Mouse (Mus musculus): ENCODE measurements around the gene Neurl3. TPM values are rescaled to one million over a fixed set of nuclear protein-coding genes. Genes with fewer than 3 reads are reported as not detected.
A peak's percentile ranks its signal among the peaks of the same experiment; 100 is the strongest.

Gene Neurl3
- total and polyA plus RNA-seq, 3 experiments, result 0.08 to 0.09 (median 0.08) TPM

DNA sequence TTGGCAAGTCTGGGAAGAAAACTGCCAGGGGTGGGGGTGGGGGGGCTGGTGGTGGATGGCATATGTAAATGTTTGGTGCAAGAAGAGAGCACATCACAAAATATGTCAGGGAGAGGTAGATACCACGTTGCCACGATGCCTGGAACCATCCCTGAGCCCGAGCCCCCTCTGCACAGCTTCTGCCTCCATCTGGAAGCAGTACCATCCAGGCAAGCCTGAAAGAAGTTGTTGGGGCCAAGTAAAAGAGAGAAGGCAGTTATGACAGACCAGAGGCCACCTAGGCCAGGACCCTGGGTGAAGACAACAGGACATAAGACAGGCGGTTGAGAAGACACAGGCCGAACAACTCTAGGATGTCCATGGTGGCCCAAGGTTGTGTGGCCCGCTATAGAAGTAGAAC lies 26.0 kb upstream of the Neurl3 start:
- no peaks in the 10 kb centered on the region for H3K36me3 ChIP-seq (replicated peaks in 1 of 2; ENCODE audit: control insufficient read depth in 1 of 2, insufficient read depth in 1 of 2, low read length in 1 of 2)
- dilution Hi-C loops (cut with MboI; ENCODE audit: extremely low pct_ligation_motif_present, extremely low pct_unique_long_range_greater_than_20kb, low sequenced_read_pairs) (no loop called here), in situ Hi-C loops (cut with MboI; ENCODE audit: low pct_ligation_motif_present, low pct_unique_long_range_greater_than_20kb, low sequenced_read_pairs) (no loop called here)

DNA sequence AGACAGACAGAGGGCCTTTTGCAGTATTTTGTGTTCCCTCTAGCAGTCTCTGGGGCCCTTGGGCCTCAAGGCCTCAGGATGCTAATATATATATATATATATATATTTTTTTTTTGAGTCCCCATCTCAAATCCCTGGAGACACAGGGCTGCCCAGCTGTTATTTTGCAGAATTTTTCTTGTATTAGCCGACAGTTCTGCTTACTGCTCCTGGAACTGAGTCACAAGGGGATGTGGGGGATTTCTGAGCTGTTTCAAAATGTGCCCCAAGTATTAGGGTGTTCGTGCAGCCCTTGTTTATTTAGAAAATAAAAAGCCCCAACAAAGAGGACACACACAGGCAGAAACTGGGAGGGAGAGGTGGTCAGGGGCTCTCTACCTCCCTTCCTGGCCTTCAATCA lies 25.2 kb upstream of the Neurl3 start:
- H3K9me3 ChIP-seq (replicated peaks; ENCODE audit: low read length), result no peaks in the 10 kb centered on the region
- no peak overlapping the region for H3K4me3 ChIP-seq (replicated peaks in 1 of 3; ENCODE audit: low read depth in 2 of 3, low read length in 2 of 3, poor library complexity in 1 of 3)
- peaks cover 50 to 90% of the 10 kb centered on the region in 2 experiments for H3K4me1 ChIP-seq (ENCODE audit: control insufficient read depth in 1 of 2, insufficient read depth in 2 of 2)
- no peak overlapping the region for H3K9ac ChIP-seq (ENCODE audit: insufficient read depth, low read depth)
- H3K4me2 ChIP-seq (ENCODE audit: insufficient read depth, low read depth, poor library complexity, severe bottlenecking), result peak overlapping the region; percentile 76
- in situ Hi-C loops (cut with MboI; ENCODE audit: low pct_ligation_motif_present, low pct_unique_long_range_greater_than_20kb, low sequenced_read_pairs) (no loop called here), dilution Hi-C loops (cut with MboI; ENCODE audit: extremely low pct_ligation_motif_present, extremely low pct_unique_long_range_greater_than_20kb, low sequenced_read_pairs) (no loop called here)
- H3K27ac ChIP-seq (ENCODE audit: insufficient read depth, low read depth), result no peak overlapping the region
- H3K79me2 ChIP-seq (replicated peaks; ENCODE audit: control insufficient read depth, extremely low read depth, insufficient read depth, poor library complexity, severe bottlenecking), result no peaks in the 10 kb centered on the region
- no peaks in the 10 kb centered on the region for H3K36me3 ChIP-seq (replicated peaks in 1 of 2; ENCODE audit: control insufficient read depth in 1 of 2, insufficient read depth in 1 of 2, low read length in 1 of 2)
- peaks cover 55% of the 10 kb centered on the region for H3K27me3 ChIP-seq (replicated peaks)
- DNase-seq (ENCODE audit: extremely low read depth), result peak; percentile 54
- no peak for TF ChIP-seq E2F4 (IDR thresholded peaks at IDR 0.05; ENCODE audit: insufficient replicate concordance, low read depth, low read length)
- TF ChIP-seq SMC3 (IDR thresholded peaks at IDR 0.05; ENCODE audit: low read depth, low read length), result no peak
- TF ChIP-seq TCF12 (IDR thresholded peaks at IDR 0.05; ENCODE audit: low read depth, low read length), result 0 out of 2 replicates have a peak, but pooled peaks have one; percentile 42
- TF ChIP-seq ZKSCAN1 (IDR thresholded peaks at IDR 0.05; ENCODE audit: borderline replicate concordance, low read depth, low read length), result no peak
- TF ChIP-seq USF2 (conservative IDR thresholded peaks at IDR 0.05; ENCODE audit: low read depth, low read length), result no peak
- no peak for TF ChIP-seq RCOR1 (conservative IDR thresholded peaks at IDR 0.05; ENCODE audit: low read depth, low read length)
- TF ChIP-seq USF1 (IDR thresholded peaks at IDR 0.05; ENCODE audit: low read depth, low read length), result no peak
- no peak for TF ChIP-seq SIN3A (IDR thresholded peaks at IDR 0.05; ENCODE audit: low read length)
- TF ChIP-seq PAX5 (IDR thresholded peaks at IDR 0.05; ENCODE audit: low read length), result no peak
- TF ChIP-seq RAD21 (IDR thresholded peaks at IDR 0.05; ENCODE audit: low read depth, low read length), result no peak
- peak; percentile 68; the same call in 1 of the 2 replicates for TF ChIP-seq IRF4 (IDR thresholded peaks at IDR 0.05; ENCODE audit: low read depth, low read length)
- no peak for TF ChIP-seq UBTF (IDR thresholded peaks at IDR 0.05; ENCODE audit: low read depth, low read length)
- no peak for TF ChIP-seq MYC (IDR thresholded peaks at IDR 0.05; ENCODE audit: low read depth, low read length)
- TF ChIP-seq NRF1 (IDR thresholded peaks at IDR 0.05; ENCODE audit: low read depth, low read length), result no peak
- TF ChIP-seq POLR2A (IDR thresholded peaks at IDR 0.05; ENCODE audit: low read depth, low read length), result no peak
- TF ChIP-seq ETS1 (conservative IDR thresholded peaks at IDR 0.05; ENCODE audit: low read depth, low read length), result peak; percentile 82
- TF ChIP-seq JUN (IDR thresholded peaks at IDR 0.05; ENCODE audit: insufficient read depth, low read depth, low read length), result no peak
- no peak for TF ChIP-seq CHD2 (IDR thresholded peaks at IDR 0.05; ENCODE audit: low read length)
- no peak for TF ChIP-seq MAX (IDR thresholded peaks at IDR 0.05; ENCODE audit: low read length)
- no peak for TF ChIP-seq POLR2AphosphoS2 (IDR thresholded peaks at IDR 0.05; ENCODE audit: low read depth, low read length)
- TF ChIP-seq EP300 (IDR thresholded peaks at IDR 0.05; ENCODE audit: low read length), result peak; percentile 31; the same call in 1 of the 2 replicates
- TF ChIP-seq TBP (conservative IDR thresholded peaks at IDR 0.05; ENCODE audit: low read depth, low read length), result no peak
- TF ChIP-seq ELF1 (IDR thresholded peaks at IDR 0.05; ENCODE audit: low read depth, low read length), result no peak
- no peak for TF ChIP-seq CTCF (conservative IDR thresholded peaks at IDR 0.05 in 1 of 2, IDR thresholded peaks at IDR 0.05 in 1 of 2; ENCODE audit: low read depth in 2 of 2, low read length in 2 of 2)
- TF ChIP-seq JUND (conservative IDR thresholded peaks at IDR 0.05; ENCODE audit: low read depth, low read length), result no peak
- TF ChIP-seq BHLHE40 (IDR thresholded peaks at IDR 0.05; ENCODE audit: low read depth, low read length), result peak; percentile 62; the same call in 1 of the 2 replicates
- peak; percentile 58 for TF ChIP-seq MEF2A (IDR thresholded peaks at IDR 0.05; ENCODE audit: borderline replicate concordance, low read depth, low read length)
- TF ChIP-seq ZC3H11A (IDR thresholded peaks at IDR 0.05; ENCODE audit: low read depth, low read length), result no peak
- TF ChIP-seq MAFK (IDR thresholded peaks at IDR 0.05; ENCODE audit: insufficient replicate concordance, low read length), result peak; percentile 9; the same call in 1 of the 2 replicates
- 0 out of 2 replicates have a peak, but pooled peaks have one; percentile 1 for TF ChIP-seq KAT2A (IDR thresholded peaks at IDR 0.05; ENCODE audit: insufficient replicate concordance, low read length)
- TF ChIP-seq MAZ (IDR thresholded peaks at IDR 0.05; ENCODE audit: low read depth, low read length), result no peak
- peak; percentile 85 for TF ChIP-seq ZNF384 (IDR thresholded peaks at IDR 0.05; ENCODE audit: low read depth, low read length)
- TF ChIP-seq CHD1 (IDR thresholded peaks at IDR 0.05; ENCODE audit: low read depth, low read length), result no peak
- TF ChIP-seq ZMIZ1 (IDR thresholded peaks at IDR 0.05; ENCODE audit: low read depth, low read length), result no peak

More for the DNA sequence above, 26.0 kb upstream of the Neurl3 start:
- Histone ChIP-seq H3K9me3 (replicated peaks; ENCODE audit: low read length) (no peaks in the 10 kb centered on the region), H3K27ac (ENCODE audit: insufficient read depth, low read depth) (no peak overlapping the region), H3K79me2 (replicated peaks; ENCODE audit: control insufficient read depth, extremely low read depth, insufficient read depth, poor library complexity, severe bottlenecking) (no peaks in the 10 kb centered on the region), H3K27me3 (replicated peaks) (peaks cover 50% of the 10 kb centered on the region), H3K4me3 (replicated peaks in 1 of 3; ENCODE audit: low read depth in 2 of 3, low read length in 2 of 3, poor library complexity in 1 of 3) (no peak overlapping the region), H3K4me2 (ENCODE audit: insufficient read depth, low read depth, poor library complexity, severe bottlenecking) (no peak overlapping the region), H3K9ac (ENCODE audit: insufficient read depth, low read depth) (no peak overlapping the region), H3K4me1 (ENCODE audit: control insufficient read depth in 1 of 2, insufficient read depth in 2 of 2) (peaks cover 47 to 93% of the 10 kb centered on the region in 2 experiments)
- DNase-seq (ENCODE audit: extremely low read depth), result no peak
- TF ChIP-seq CHD2 (IDR thresholded peaks at IDR 0.05; ENCODE audit: low read length), result 0 out of 2 replicates have a peak, but pooled peaks have one; percentile 23
- no peak for TF ChIP-seq ZC3H11A (IDR thresholded peaks at IDR 0.05; ENCODE audit: low read depth, low read length)
